Mouse (Mus musculus): ENCODE data around the gene Mical3.

DNA sequence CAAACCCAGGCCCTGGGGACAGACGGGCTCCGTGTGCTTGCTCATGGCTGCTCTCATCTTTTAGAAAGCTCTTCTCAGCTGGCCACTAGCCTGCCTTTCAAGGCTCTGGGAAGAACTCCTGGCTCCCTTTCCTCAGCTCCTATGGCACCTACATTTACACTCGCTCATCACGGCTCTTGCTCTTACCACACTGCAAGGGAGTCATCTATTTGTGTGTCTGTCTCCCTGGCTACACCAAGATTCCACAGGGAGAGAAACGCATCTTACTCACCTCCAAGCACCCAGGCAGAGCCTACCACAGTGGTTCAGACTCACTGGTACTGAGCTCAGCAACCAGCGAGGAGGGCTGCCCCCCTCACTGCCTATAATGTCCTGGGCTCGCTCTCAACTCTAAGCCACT, 31.0 kb downstream of the Mical3 start:
- TF ChIP-seq CTCF (IDR thresholded peaks at IDR 0.05; ENCODE audit: low read depth, low read length) (no peak), POLR2A (IDR thresholded peaks at IDR 0.05; ENCODE audit: extremely low read depth, insufficient read depth, low read length) (no peak)

Measured in liver, adult 2 months (tissue).